Mouse (Mus musculus) lung, adult 2 months (tissue): Measurements from ENCODE around the gene Urb1.

ENCODE experiments used
- CTCF ChIP-seq: fragments of 200-500 bp; IDR thresholded peaks from 2 replicates; pipeline ENCODE4 v1.5.1; 2011; ENCODE audit warnings: mild to moderate bottlenecking, low read length, control low read depth; ENCODE audit not compliant: insufficient read depth
- POLR2A ChIP-seq: fragments of 200-500 bp; IDR thresholded peaks from 2 replicates; pipeline ENCODE4 v1.6.1; 2011; ENCODE audit warnings: low read depth, mild to moderate bottlenecking, control low read depth, low read length, borderline replicate concordance; ENCODE audit errors: extremely low read depth

- TF ChIP-seq CTCF (no peak), POLR2A (no peak)
Observed at GRCm38 (mm10) chr16:90765195-90765877, 44.9 kb downstream of the Urb1 start.
